Mouse (Mus musculus) ES-E14 (cell line): ENCODE data around the gene Fbl.

Source experiments
- CHD2 ChIP-seq: IDR thresholded peaks from 2 replicates; pipeline ENCODE4 v1.6.1; 2014; ENCODE audit warnings: mild to moderate bottlenecking, low read depth, low read length, inconsistent platforms
- HCFC1 ChIP-seq: IDR thresholded peaks from 2 replicates; pipeline ENCODE4 v1.6.1; 2012; ENCODE audit warnings: low read length, inconsistent platforms, borderline replicate concordance; ENCODE audit not compliant: insufficient read depth
- MAFK ChIP-seq: IDR thresholded peaks from 2 replicates; pipeline ENCODE4 v1.6.1; 2014; ENCODE audit warnings: mild to moderate bottlenecking, low read depth, low read length, inconsistent platforms; ENCODE audit not compliant: insufficient read depth
- ZC3H11A ChIP-seq: IDR thresholded peaks from 2 replicates; pipeline ENCODE4 v1.6.1; 2012; ENCODE audit warnings: low read depth, mild to moderate bottlenecking, inconsistent platforms, low read length, borderline replicate concordance
- ZNF384 ChIP-seq: IDR thresholded peaks from 2 replicates; pipeline ENCODE4 v1.6.1; 2012; ENCODE audit warnings: low read depth, low read length, inconsistent platforms

DNA sequence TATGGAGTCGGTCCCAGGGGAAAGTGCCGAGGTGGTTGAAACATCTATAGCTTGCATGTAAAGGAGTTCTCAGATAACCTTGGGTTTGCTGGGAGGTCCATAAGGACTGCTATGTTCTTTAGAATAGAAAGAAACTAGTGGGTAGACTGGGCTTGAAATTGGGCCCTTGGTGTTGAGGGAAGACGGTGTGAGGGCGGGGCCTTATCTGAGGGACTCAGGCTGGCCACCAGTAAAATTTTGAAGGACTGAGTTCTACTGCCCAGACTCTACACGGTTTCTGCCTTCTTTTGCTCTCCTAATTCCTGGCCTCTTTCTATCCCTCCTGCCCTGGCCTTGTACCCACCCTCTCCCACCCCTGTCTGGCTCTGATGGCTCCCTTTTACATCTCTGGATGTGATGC, 11.4 kb downstream of the Fbl start:
- TF ChIP-seq CHD2, result no peak
- no peak for TF ChIP-seq ZC3H11A
- TF ChIP-seq MAFK, result no peak
- TF ChIP-seq ZNF384, result no peak
- TF ChIP-seq HCFC1, result no peak
